Mouse (Mus musculus) MEL (cell line): Measurements from ENCODE around the gene Dppa2.

Source experiments
- BHLHE40 ChIP-seq: IDR thresholded peaks from 2 replicates; pipeline ENCODE4 v1.6.1; 2012; ENCODE audit warnings: low read depth, mild to moderate bottlenecking, inconsistent platforms, low read length, improper control_type of control experiment, borderline replicate concordance
- CHD2 ChIP-seq: IDR thresholded peaks from 2 replicates; pipeline ENCODE4 v1.6.1; 2011; ENCODE audit warnings: low read length, improper control_type of control experiment
- CTCF ChIP-seq, 3 experiments: IDR thresholded peaks in 2 of 3; conservative IDR thresholded peaks in 1 of 3; 2 replicates each; pipeline ENCODE4 v1.5.1; 2011 to 2012; ENCODE audit warnings: low read length in 3 of 3, low read depth in 2 of 3, mild to moderate bottlenecking in 2 of 3, improper control_type of control experiment in 1 of 3, inconsistent platforms in 1 of 3, mixed read lengths in 1 of 3, moderate library complexity in 1 of 3; ENCODE audit not compliant: control insufficient read depth in 1 of 3, insufficient read depth in 1 of 3, poor library complexity in 1 of 3, severe bottlenecking in 1 of 3
- ELF1 ChIP-seq: IDR thresholded peaks from 2 replicates; pipeline ENCODE4 v1.6.1; 2014; ENCODE audit warnings: low read depth, mild to moderate bottlenecking, inconsistent platforms, low read length, improper control_type of control experiment, moderate library complexity
- EP300 ChIP-seq, 2 experiments: IDR thresholded peaks; 2 replicates each; pipeline ENCODE4 v1.6.1; 2011; ENCODE audit warnings: improper control_type of control experiment in 2 of 2, low read length in 2 of 2, low read depth in 1 of 2, mild to moderate bottlenecking in 1 of 2
- ETS1 ChIP-seq: IDR thresholded peaks from 2 replicates; pipeline ENCODE4 v1.6.1; 2012; ENCODE audit warnings: low read depth, mild to moderate bottlenecking, inconsistent platforms, low read length, improper control_type of control experiment, moderate library complexity
- GABPA ChIP-seq: IDR thresholded peaks from 2 replicates; pipeline ENCODE4 v1.6.1; 2012; ENCODE audit warnings: low read depth, mild to moderate bottlenecking, inconsistent platforms, low read length, improper control_type of control experiment, moderate library complexity
- MXI1 ChIP-seq: IDR thresholded peaks from 2 replicates; pipeline ENCODE4 v1.6.1; 2011; ENCODE audit warnings: mild to moderate bottlenecking, low read depth, low read length, improper control_type of control experiment
- NRF1 ChIP-seq: IDR thresholded peaks from 2 replicates; pipeline ENCODE4 v1.6.1; 2014; ENCODE audit warnings: low read depth, mild to moderate bottlenecking, inconsistent platforms, low read length, improper control_type of control experiment, moderate library complexity; ENCODE audit not compliant: poor library complexity, insufficient read depth, severe bottlenecking
- POLR2A ChIP-seq, 2 experiments: IDR thresholded peaks; 2 replicates each; pipeline ENCODE4 v1.6.1; 2011 to 2012; ENCODE audit warnings: low read length in 2 of 2, mild to moderate bottlenecking in 2 of 2, control low read depth in 1 of 2, improper control_type of control experiment in 1 of 2, low read depth in 1 of 2, moderate library complexity in 1 of 2; ENCODE audit not compliant: control insufficient read depth in 1 of 2, insufficient read depth in 1 of 2, poor library complexity in 1 of 2
- POLR2AphosphoS2 ChIP-seq: IDR thresholded peaks from 2 replicates; pipeline ENCODE4 v1.6.1; 2011; ENCODE audit warnings: low read length, improper control_type of control experiment
- TCF12 ChIP-seq: IDR thresholded peaks from 2 replicates; pipeline ENCODE4 v1.6.1; 2014; ENCODE audit warnings: low read depth, mild to moderate bottlenecking, inconsistent platforms, low read length, improper control_type of control experiment, moderate library complexity
- USF1 ChIP-seq: IDR thresholded peaks from 2 replicates; pipeline ENCODE4 v1.6.1; 2014; ENCODE audit warnings: low read depth, mild to moderate bottlenecking, inconsistent platforms, low read length, improper control_type of control experiment, moderate library complexity
- ZNF384 ChIP-seq: IDR thresholded peaks from 2 replicates; pipeline ENCODE4 v1.6.1; 2012; ENCODE audit warnings: low read depth, mild to moderate bottlenecking, inconsistent platforms, low read length, improper control_type of control experiment

GRCm38 (mm10) chr16:48344193-48344592, 40.5 kb downstream of the Dppa2 start:
- TF ChIP-seq CTCF (IDR thresholded peaks at IDR 0.05 in 2 of 3, conservative IDR thresholded peaks at IDR 0.05 in 1 of 3; ENCODE audit: control insufficient read depth in 1 of 3, insufficient read depth in 1 of 3, low read depth in 2 of 3, low read length in 3 of 3, poor library complexity in 1 of 3, severe bottlenecking in 1 of 3) (no peak), EP300 (IDR thresholded peaks at IDR 0.05; ENCODE audit: low read depth in 1 of 2, low read length in 2 of 2) (no peak), BHLHE40 (no peak), USF1 (no peak), ELF1 (no peak), POLR2A (IDR thresholded peaks at IDR 0.05; ENCODE audit: control insufficient read depth in 1 of 2, insufficient read depth in 1 of 2, low read depth in 1 of 2, low read length in 2 of 2, poor library complexity in 1 of 2) (no peak), TCF12 (no peak), POLR2AphosphoS2 (no peak), ETS1 (no peak), CHD2 (no peak), NRF1 (no peak), ZNF384 (no peak), MXI1 (no peak), GABPA (no peak)
